Mouse (Mus musculus) ES-E14 (cell line): ENCODE measurements around the gene Mpv17l2.

ENCODE experiments used
- CHD2 ChIP-seq: IDR thresholded peaks from 2 replicates; pipeline ENCODE4 v1.6.1; 2014; ENCODE audit warnings: mild to moderate bottlenecking, low read depth, low read length, inconsistent platforms
- HCFC1 ChIP-seq: IDR thresholded peaks from 2 replicates; pipeline ENCODE4 v1.6.1; 2012; ENCODE audit warnings: low read length, inconsistent platforms, borderline replicate concordance; ENCODE audit not compliant: insufficient read depth
- MAFK ChIP-seq: IDR thresholded peaks from 2 replicates; pipeline ENCODE4 v1.6.1; 2014; ENCODE audit warnings: mild to moderate bottlenecking, low read depth, low read length, inconsistent platforms; ENCODE audit not compliant: insufficient read depth
- ZC3H11A ChIP-seq: IDR thresholded peaks from 2 replicates; pipeline ENCODE4 v1.6.1; 2012; ENCODE audit warnings: low read depth, mild to moderate bottlenecking, inconsistent platforms, low read length, borderline replicate concordance
- ZNF384 ChIP-seq: IDR thresholded peaks from 2 replicates; pipeline ENCODE4 v1.6.1; 2012; ENCODE audit warnings: low read depth, low read length, inconsistent platforms

GRCm38 (mm10) chr8:70719796-70720270 is 40.9 kb downstream of the Mpv17l2 start:
- TF ChIP-seq CHD2: no peak
- TF ChIP-seq MAFK: no peak
- no peak for TF ChIP-seq ZC3H11A
- no peak for TF ChIP-seq ZNF384
- no peak for TF ChIP-seq HCFC1
